Mouse (Mus musculus): ENCODE measurements around the gene Slc25a39. TPM values are rescaled to one million over a fixed set of nuclear protein-coding genes. Genes with fewer than 3 reads are reported as not detected.

The Slc25a39 gene
- total RNA-seq (2022) = 10 to 100 TPM; 62.0 to 72.4 (median 64.6) TPM

DNA sequence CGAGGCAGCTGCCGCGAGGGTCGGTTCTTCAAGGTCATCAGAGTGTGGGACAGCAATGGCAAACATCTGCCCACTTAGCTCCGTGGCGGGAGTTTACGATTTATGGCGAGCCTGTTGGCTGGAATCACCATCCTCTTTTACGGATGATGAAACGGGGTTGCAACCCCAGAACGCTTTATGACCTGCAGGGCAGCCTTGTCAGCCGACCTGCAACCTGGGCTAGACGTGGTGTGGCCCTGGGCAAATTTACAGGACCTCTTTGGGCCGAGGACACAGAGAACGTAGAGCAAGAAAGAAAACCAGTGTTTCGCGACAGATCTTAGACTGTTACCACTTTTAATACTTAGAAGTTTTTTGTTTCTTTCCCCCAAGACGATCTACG is at the start of gene Slc25a39:
Gene Slc25a39, minus strand, starts transcription at position 113 of the 382 bp plus-strand sequence.
- DNase-seq (ENCODE audit: low spot score in 2 of 2) = no peak

DNA sequence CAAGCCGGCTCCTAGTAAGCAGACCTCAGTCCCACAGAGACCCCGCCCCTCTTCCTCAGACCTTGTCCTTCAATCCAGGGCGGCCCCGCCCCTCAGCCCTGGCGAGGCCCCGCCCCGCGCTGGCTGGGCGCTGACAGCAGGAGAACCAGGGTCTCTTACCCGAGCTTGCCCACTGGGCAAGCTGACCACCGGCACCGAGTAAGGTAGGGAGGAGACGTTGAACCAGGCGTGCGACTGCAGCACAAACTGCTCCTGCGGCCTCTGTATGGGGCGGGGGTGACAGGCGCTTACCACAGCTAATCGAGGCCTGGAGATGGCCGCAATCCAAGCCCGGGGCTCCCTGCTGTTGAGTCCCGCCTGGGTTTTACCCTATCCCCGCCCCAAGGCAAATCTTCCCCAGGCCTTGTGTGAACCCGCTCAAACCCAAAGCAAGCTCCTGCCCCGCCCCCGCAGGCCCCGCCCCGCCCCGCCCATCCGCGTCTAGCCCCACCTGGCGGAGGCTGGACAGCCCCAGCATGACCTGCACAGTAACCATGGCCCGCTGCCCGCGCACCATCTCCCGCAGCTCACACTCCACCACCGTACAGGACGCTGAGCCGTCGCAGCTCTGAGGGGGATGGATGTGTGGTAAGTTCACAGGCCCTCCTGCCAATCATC is 48.1 kb upstream of the Slc25a39 start:
- DNase-seq (ENCODE audit: low spot score in 2 of 2) = peak in 1 of 2 experiments; percentile 25

DNA sequence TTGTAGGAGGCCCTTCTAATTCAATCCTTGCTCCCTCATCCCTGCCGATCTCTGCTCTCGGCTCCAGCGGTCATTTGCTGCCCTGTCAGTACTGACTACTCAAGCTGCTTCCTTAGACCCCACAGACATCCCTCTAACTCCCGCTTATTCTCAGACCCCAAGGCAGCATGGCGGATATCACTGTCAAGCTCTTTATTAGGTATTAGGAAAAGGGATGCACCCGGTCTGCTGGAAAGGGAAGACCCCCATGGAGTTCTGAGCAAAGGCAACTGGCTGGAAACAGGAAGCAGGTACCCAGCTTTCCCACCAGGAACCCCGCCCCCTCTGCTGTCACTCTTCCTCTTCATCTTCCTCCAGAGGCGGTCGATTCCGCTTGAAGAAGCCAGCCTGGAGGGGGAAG is 45.4 kb upstream of the Slc25a39 start:
- DNase-seq (ENCODE audit: low spot score in 2 of 2) = no peak

DNA sequence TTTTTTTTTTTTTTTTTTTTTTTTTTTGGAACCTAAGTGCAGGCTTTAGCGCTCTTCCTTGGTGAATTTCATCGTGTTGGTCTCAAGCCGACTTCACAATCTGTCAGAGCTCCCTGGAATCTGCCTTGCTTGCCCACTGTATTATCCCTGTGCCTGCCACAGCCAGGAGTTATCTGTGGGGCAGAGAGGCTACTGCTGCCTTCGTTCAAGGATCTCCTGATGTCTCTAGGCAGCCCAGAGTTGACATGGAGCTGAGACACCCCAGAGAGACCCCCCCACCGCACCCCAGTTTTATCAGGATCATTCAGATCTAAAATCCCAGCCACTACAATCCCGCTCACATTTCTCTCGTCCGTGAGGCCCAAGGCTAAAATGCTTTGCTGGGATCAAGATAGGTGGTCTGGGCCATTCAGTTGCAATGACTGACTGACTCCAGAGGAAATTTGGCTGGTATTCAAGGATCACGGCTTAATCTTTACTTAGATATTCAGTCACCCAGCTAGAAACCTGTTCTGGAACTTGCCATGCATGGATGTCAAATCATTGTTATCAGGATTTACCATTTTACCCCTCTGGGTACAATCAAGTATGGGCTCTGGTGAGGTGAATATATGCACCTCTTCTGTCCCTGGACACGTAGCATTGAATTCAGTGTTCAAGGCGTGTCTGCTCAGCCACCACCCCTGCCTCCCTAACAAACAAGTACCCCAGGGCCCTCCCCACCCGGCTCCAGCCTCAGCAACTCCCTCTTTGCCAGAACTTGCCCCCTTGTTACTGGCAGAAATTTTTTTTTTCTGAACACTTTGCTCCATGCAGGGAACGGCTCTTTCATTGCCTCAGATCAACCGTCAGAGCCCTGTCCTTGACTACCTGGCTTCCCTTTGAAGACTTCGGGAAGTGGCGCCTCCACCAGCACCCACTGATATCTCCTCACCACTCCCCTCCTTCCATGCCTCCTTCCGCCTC is 41.6 kb upstream of the Slc25a39 start:
- DNase-seq (ENCODE audit: low spot score in 2 of 2) = peak in 1 of 2 experiments; percentile 35

DNA sequence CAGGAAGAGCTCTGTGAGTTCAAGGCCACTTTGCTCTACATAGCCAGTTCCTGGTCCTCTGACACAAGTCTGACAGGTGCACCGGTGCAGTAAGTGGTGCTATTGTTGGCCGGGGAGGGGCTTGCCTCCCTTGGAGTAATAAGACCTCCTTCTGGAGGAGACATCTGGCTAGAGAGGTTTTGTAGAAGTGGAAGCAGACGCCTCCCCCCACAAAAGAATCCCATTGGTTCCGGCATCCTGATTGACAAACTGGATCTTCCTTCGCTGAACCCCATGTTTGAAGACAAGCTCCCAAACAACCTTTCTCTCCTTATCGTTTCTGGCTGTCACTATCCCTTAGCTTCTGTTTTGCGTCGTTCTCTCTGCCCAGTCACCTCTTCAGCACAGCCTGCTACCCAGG is 40.6 kb upstream of the Slc25a39 start:
- DNase-seq (ENCODE audit: low spot score in 2 of 2) = peak in 1 of 2 experiments; percentile 55

DNA sequence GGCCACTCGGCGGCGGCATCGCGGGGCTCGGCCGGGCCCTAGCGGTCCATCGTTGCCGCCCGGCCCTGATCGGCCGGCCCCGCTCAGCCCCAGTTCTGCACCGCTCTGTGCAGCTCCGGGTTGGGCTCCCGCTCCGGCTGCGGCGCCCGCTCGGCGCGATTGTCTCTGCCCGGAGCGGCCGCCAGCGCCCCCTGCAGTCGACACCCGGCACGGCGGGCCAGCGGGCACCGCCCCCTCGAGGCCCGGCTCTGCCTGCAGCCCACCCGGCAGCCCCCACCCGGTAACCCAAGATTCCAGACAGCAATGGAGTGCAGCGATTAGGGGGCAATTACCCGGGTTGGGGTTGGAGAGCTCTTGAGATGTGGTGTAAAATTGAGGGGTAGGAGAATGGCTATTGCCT is 39.8 kb upstream of the Slc25a39 start, which contains the start of gene Fam171a2:
Gene Fam171a2, minus strand, starts transcription at position 186 of the 400 bp plus-strand sequence.
- peak in 1 of 2 experiments; percentile 72 for DNase-seq (ENCODE audit: low spot score in 2 of 2)

DNA sequence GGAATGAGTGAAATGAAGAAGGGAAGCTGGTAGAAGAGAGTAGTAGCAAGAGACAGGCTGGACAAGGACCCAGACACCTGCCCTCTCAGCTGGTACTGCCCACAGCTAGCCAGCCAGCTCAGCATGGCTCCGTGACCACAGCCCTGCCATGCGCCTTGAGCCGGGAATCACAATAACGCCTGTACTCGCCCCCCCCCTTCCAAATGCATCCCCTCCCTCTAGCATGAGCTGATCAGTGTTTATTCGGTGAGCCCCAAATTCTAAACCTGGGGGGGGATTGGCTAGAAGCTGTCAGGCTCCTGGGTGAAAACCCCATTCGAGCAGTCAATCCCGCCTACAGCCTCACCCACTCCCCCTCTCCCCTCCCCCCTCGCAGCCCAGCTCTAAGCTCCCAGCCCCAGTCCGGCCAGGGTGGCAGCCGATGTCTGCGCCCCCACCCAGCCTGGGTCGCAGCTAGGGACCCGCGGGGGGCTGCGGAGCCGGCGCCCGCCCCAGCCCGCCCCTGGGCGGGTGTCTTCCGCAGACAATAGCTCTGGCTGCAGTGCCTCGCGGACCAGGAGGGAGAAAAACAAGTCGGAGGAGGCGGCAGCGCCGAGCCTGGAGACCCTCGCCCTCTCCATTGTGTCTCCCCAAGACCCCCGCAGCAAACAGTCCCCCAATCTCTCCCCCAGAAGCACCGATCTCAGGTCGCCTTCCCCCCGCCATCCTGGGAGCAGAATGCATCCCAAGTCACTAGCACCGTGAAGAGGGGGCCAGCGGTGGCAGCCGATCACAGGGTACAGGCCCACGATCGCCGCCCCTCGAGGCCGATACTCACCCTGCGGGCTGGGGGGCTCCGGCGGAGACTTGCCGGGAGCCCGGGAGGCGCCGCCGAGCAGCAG is 39.1 kb upstream of the Slc25a39 start:
- no peak for DNase-seq (ENCODE audit: low spot score in 2 of 2)

DNA sequence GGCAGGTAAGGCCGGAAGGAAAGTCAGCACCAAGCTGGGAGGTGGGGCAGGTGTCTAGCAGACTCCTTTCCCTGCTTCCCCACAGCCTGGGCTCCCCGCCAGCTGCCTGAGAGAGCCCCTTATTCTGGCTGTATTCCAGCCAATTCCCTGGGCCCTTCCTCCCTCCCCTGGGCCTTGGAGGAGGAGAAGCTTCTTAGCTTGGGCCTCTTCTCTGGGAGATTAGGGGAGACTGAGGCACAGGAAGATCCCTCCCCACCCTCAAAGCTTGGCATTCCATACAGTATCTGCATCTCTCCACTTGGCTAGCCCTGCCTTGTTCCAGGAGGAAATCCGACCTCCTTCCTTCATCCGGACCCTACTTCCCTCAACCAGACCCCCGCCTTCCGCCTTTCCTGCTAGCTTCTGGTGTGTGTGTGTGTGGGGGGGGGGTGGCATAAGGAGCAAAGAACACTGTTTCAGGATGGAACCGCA is 38.2 kb upstream of the Slc25a39 start:
- no peak for DNase-seq (ENCODE audit: low spot score in 2 of 2)

DNA sequence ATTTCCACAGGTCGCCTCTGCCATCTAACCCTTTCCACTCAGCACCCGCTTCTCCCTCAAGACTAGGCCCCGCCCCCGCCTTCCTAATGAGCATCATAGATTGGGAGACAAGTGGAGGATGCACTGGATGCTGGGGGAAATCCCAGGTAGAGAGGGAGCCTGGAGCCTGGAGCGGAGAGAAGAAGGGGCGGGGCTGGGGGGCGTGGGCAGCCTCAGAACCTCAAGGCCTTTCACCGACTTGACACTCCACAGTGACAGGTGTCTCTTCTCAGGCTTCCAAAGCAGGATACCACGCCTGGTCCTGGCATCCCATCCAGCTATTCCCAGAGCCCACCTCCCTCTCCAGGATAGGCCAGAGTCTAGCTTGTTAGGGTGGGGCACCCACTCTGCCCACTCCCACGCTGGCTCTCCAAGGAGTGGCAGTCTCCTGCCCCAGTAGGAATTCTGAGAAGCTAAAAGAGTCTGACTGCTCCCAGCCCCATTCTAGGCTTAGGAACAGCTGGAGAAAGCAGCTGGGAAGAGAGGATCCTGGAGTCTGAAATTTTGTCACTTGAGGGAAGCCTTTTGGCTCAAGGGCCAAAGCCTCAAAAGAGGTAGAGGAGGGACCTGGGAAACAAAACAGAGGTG is 37.6 kb upstream of the Slc25a39 start:
- DNase-seq (ENCODE audit: low spot score in 2 of 2) = peak in 1 of 2 experiments; percentile 23

DNA sequence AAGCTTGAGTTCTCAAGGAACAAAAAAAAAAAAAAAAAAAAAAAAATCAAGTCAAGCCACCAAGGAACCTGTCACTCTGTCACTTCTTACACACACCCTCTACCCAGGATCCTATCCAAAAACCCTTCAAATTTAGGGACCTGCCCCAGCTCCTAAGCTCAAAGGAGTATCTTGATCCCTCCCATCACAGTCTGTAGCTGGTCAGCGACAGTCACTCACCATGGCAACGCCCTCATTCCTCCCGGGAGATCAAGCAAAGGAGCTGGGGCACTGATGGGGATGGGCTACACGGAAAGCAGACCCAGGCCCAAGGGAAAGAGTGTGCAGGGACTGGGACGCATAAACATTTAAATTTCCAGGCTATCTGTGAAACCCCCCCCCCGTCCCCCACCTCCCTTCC is 37.0 kb upstream of the Slc25a39 start:
- DNase-seq (ENCODE audit: low spot score in 2 of 2) = no peak

DNA sequence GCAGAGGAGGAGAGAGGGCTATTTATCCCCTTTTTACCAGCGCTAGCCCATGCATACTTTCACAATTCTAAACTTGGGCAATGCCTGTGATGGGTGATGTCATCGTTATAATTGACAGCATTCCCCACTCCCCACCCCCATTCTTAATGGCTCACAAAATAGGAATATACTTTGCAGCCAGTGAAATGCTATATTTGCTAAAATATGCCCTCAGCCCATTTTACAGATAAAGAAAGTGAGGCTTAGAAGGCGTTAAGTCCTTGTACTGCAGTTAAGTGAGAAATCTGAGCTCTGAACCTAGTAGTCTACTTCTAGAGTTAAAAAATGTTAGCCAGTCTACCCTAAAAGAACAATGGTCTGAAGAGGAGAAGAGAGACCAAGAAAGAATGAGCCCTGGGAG is 36.6 kb upstream of the Slc25a39 start:
- no peak for DNase-seq (ENCODE audit: low spot score in 2 of 2)

DNA sequence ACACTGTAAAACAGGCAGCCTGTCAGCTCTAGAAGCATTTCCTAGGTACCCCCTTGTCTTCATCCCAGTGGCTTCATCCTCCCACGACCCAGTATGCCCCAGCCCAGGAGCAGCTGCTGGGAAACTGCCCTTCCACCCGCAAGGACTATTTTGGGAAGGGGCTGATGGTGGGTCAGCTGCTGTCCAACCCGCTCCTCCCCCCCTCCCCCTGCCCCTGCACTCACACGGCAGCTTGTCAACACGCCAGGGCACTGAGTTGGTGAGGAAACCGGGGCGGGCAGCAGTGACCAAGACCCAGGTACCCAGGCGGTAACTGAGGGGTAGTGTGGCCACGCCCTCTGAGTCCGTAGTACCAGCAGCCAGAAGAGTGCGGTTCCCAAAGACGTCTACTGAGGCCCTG is 36.0 kb upstream of the Slc25a39 start:
- DNase-seq (ENCODE audit: low spot score in 2 of 2) = no peak

DNA sequence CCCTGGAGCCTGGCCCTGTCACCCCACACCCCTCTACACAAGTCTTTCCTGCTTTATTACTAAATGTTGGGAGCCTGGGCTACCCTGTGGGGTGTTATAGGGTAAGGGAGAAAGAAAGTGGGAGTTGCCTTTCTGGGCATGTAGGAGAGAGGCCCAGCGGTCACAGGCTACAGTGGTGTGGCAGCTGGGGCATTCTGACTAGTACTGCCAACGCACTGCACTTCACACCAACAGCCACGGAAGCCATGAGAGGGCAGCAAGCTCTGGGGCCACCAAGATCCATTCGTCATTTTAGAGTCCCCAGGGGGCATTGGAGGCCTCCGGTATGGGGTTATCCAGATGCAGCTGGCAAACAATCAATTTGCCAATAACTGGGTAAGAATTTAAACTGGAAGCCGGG is 34.3 kb upstream of the Slc25a39 start:
- DNase-seq (ENCODE audit: low spot score in 2 of 2) = no peak

DNA sequence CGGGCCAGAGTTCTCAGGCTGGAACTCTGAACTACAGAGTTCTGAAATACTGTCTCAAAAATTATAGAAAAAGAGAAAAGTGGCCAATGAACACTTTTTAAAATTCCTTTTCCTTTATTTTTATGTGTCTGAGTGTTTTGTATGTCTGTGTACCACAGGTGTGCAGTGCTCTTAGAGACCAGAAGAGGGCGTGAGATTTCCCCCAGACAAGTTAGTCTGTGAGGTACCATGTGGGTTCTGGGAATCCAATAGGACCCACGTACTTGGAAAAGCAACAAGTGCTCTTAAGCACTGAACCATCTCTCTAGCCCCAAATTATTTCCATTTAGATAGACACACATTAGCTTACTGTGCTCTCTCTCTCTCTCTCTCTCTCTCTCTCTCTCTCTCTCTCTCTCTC is 33.7 kb upstream of the Slc25a39 start:
- no peak for DNase-seq (ENCODE audit: low spot score in 2 of 2)

DNA sequence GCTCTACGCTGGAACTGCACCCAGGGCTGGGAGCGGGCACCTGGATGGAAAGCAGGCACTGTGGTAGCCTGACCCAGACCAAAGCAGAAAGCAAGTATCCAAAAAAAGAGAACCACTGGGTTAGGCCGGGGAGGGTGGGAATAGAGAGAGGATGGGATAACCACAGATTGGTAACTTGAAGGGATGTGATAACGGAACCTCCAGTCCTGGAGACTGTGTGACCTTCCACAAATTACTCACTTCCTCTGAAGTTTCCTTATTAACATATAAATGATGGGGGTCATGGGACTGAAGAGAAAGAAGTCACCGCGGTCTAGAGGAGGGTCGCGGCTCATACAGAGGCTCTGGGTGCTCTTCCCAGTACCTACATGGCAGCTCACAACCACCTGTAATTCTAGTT is 32.5 kb upstream of the Slc25a39 start:
- DNase-seq (ENCODE audit: low spot score in 2 of 2) = no peak

DNA sequence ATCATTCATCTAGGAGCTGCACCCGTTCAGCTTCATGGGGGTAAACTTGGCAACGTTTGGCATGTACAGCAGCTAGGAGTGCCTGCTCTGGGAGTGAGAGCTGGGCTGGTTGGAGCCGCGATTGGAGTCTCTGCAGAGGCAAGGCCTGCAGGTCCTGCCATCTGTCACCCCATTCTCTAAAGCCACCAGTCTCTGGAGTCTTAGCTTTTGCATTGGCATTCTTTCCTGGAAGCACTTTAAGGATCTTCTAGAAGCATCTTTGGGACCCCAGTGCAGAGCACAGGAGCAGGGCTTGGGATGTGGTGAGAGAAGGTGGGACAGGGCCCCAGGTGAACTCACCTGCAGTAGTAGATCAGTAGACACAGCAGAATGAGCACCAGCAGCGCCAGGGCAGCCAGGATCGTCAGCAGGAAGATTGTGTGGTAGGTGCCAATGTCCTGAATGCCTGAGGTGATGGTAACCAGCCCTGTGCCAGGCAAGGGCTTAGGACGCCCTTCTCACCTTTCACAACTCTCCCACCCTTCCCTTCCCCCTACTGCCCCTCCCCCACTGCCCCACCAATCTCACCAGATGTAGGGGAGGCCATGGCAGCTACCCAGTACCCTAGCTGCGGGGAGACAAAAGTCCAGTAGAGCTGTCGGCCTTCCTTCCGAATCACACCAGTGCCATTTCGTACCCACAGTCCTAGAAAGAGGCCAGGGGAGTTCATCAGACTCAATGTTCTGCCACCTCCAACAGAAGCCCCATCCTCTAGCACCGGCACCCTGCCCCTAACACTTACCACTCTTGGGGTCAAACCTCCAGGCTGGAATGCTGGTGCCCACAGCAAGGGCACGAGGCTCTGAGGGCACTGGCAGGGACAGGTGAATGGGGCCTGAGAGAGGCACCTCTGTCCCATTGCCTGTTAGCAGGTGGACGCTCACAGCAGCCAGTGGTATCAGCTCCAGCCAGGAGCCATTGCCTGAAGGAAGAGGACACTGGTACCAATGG is 31.6 kb upstream of the Slc25a39 start:
- peak in 1 of 2 experiments; percentile 27 for DNase-seq (ENCODE audit: low spot score in 2 of 2)

DNA sequence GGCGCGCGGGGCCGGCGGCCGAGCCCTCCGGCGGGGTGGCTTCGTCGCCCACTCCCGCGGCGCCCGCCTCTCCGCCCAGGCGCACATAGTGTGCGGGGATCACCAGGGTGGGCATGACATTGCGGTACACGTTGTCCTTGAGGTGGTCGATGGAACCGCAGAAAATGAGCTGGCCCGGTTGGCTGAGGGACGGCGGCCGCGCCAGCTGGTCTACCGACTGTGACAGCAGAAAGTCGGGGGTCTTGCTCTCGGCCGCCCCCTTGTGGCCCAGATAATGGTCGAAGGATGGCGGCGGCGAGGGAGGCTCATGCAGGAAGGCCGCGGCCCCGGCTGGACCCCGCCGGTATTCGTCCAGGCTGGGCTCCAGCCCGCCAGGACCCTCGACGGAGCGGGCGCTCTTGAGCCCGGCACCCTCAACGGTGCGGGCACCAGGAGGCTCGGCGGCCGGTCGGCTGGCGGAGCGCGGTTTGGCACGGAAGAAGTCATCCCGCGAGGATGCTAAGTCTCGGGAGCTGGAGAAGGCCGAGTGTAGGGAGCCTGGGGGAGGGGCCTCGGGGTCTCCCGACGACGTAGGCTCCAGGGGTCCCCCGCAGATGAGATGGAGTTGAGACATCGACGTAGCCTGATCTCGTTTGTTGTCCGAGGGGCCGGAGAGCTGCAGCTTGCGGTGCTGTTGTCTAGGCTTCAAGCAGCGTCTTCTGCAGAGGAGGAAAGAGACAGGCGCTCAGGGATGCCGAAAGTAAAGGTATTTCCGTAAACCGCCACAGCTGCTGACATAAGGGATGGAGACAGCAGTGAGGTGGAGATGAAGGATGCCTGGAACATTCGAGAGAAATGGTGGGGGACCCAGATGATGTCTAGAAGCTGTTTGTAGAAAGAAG is 30.7 kb upstream of the Slc25a39 start:
- DNase-seq (ENCODE audit: low spot score in 2 of 2) = peak in 1 of 2 experiments; percentile 81

All from layer of hippocampus, adult 8-10 months (tissue).